Mouse (Mus musculus): ENCODE data around the gene Vsig4.
"Not testable (repeated sequence)": the region's sequence is repeated elsewhere in the genome, so short reads cannot be mapped to it uniquely, and the experiment has no call there.

Gene Vsig4

GRCm38 (mm10) chrX:96293338-96293737 is at the start of gene Vsig4:
Gene Vsig4 (minus strand): TSS chrX:96293438.
- DNase-seq (ENCODE audit: low spot score), result no peak

- no peak for DNase-seq (ENCODE audit: low spot score)
Measured at GRCm38 (mm10) chrX:96339108-96339507, 45.9 kb upstream of the Vsig4 start.

- DNase-seq (ENCODE audit: low spot score), result no peak
Measured at GRCm38 (mm10) chrX:96329764-96330163, 36.5 kb upstream of the Vsig4 start.

GRCm38 (mm10) chrX:96256509-96256908 is 36.7 kb downstream of the Vsig4 start:
- DNase-seq (ENCODE audit: low spot score), result no peak

- no peak for DNase-seq (ENCODE audit: low spot score)
Measured at GRCm38 (mm10) chrX:96239644-96240043, 53.6 kb downstream of the Vsig4 start.

GRCm38 (mm10) chrX:96239037-96239436 is 54.2 kb downstream of the Vsig4 start:
- DNase-seq (ENCODE audit: low spot score), result no peak

- no peak for DNase-seq (ENCODE audit: low spot score)
Measured at GRCm38 (mm10) chrX:96235775-96236174, 57.5 kb downstream of the Vsig4 start.

GRCm38 (mm10) chrX:96227030-96227429 is 66.2 kb downstream of the Vsig4 start:
- DNase-seq (ENCODE audit: low spot score), result no peak

GRCm38 (mm10) chrX:96225474-96225873 is 67.8 kb downstream of the Vsig4 start:
- DNase-seq (ENCODE audit: low spot score), result no peak

- DNase-seq (ENCODE audit: low spot score), result no peak
Measured at GRCm38 (mm10) chrX:96224210-96224609, 69.0 kb downstream of the Vsig4 start.

- DNase-seq (ENCODE audit: low spot score), result no peak
Measured at GRCm38 (mm10) chrX:96218088-96218487, 75.2 kb downstream of the Vsig4 start.

GRCm38 (mm10) chrX:96206872-96207271 is 86.4 kb downstream of the Vsig4 start:
- no peak for DNase-seq (ENCODE audit: low spot score)

- not testable (repeated sequence) for DNase-seq (ENCODE audit: low spot score)
Measured at GRCm38 (mm10) chrX:96205143-96205542, 88.1 kb downstream of the Vsig4 start.
